ENCODE assay signal across 9 mouse cellular contexts in genomic region chr15:24407691-24408090, GRCm38 (mm10).
DNase-seq lines count a peak whose midpoint lies in the region; ATAC-seq and TF ChIP-seq lines count a peak whose summit lies in the region.
"Had no signal": no experiment of that assay in that cellular context is flagged by ENCODE, and none has a peak within 500 bp of the region (broad histone marks: within the 10 kb centered on the region; RNA-seq: fewer than 3 reads in every experiment).

No protein-coding gene starts in this region.

- no peak for DNase-seq in heart, postnatal 0 days (ENCODE audit: low spot score)
- no peak for DNase-seq in heart, adult 11 months
- DNase-seq in 3T3-L1 (ENCODE audit: low read depth, low spot score), result peak; percentile 88
- peak; percentile 65 to 79 for DNase-seq in left cerebral cortex, adult 18-20 months (ENCODE audit: low spot score in 2 of 2)
- DNase-seq in right cerebral cortex, postnatal 4 days, result peak; percentile 83

- TF ChIP-seq CTCF in heart, postnatal 0 days (IDR thresholded peaks at IDR 0.05; ENCODE audit: low read depth), result peak; percentile 49

- H3K9ac ChIP-seq in heart, postnatal 0 days (replicated peaks; ENCODE audit: low read depth, low read length), result no peak overlapping the region
- no peak overlapping the region for H3K9ac ChIP-seq in forebrain, embryonic 13.5 days
- no peak overlapping the region for H3K9ac ChIP-seq in heart, embryonic 11.5 days (ENCODE audit: low read depth, low read length)

- 49% methylated on average over 3 of the region's 3 CpGs for WGBS in heart, postnatal 0 days
- 64% methylated on average over 3 of the region's 3 CpGs for WGBS in forebrain, embryonic 13.5 days
- 52% methylated on average over 3 of the region's 3 CpGs for WGBS in heart, embryonic 11.5 days (ENCODE audit: insufficient replicate concordance)

- no peaks in the 10 kb centered on the region for H3K36me3 ChIP-seq in heart, postnatal 0 days (replicated peaks; ENCODE audit: control insufficient read depth, insufficient read depth, low read length)
- H3K36me3 ChIP-seq in forebrain, embryonic 13.5 days (ENCODE audit: poor library complexity, severe bottlenecking), result no peaks in the 10 kb centered on the region
- no peaks in the 10 kb centered on the region for H3K36me3 ChIP-seq in heart, embryonic 11.5 days (ENCODE audit: control insufficient read depth, insufficient read depth, low read length)

- H3K4me1 ChIP-seq in heart, postnatal 0 days (ENCODE audit: control insufficient read depth, insufficient read depth), result no peaks in the 10 kb centered on the region
- peaks cover 4% of the 10 kb centered on the region; the same call in 1 of the 2 replicates for H3K4me1 ChIP-seq in forebrain, embryonic 13.5 days
- H3K4me1 ChIP-seq in heart, embryonic 11.5 days (ENCODE audit: control insufficient read depth, insufficient read depth, low read length), result no peaks in the 10 kb centered on the region

- H3K4me3 ChIP-seq in heart, postnatal 0 days (ENCODE audit: low read depth, low read length), result no peak overlapping the region
- H3K4me3 ChIP-seq in forebrain, embryonic 13.5 days, result no peak overlapping the region
- H3K4me3 ChIP-seq in heart, embryonic 11.5 days (ENCODE audit: low read depth, low read length), result no peak overlapping the region

- no peak for TF ChIP-seq EP300 in heart, postnatal 0 days (IDR thresholded peaks at IDR 0.05; ENCODE audit: low read depth)

- no peaks in the 10 kb centered on the region for H3K27me3 ChIP-seq in heart, postnatal 0 days (ENCODE audit: control insufficient read depth, insufficient read depth, low read length)
- no peaks in the 10 kb centered on the region for H3K27me3 ChIP-seq in forebrain, embryonic 13.5 days
- no peaks in the 10 kb centered on the region for H3K27me3 ChIP-seq in heart, embryonic 11.5 days (ENCODE audit: control insufficient read depth, insufficient read depth, low read length)
- H3K27me3 ChIP-seq: CH12.LX had no signal

- no peak overlapping the region for H3K4me2 ChIP-seq in heart, postnatal 0 days (ENCODE audit: low read depth, low read length)
- no peak overlapping the region for H3K4me2 ChIP-seq in forebrain, embryonic 13.5 days
- H3K4me2 ChIP-seq in heart, embryonic 11.5 days, result no peak overlapping the region

- H3K9me3 ChIP-seq in heart, postnatal 0 days (replicated peaks; ENCODE audit: control insufficient read depth, low read length), result no peaks in the 10 kb centered on the region
- no peaks in the 10 kb centered on the region for H3K9me3 ChIP-seq in forebrain, embryonic 13.5 days (replicated peaks)
- H3K9me3 ChIP-seq in heart, embryonic 11.5 days (replicated peaks; ENCODE audit: control insufficient read depth, low read length), result no peaks in the 10 kb centered on the region

- no peak overlapping the region for H3K27ac ChIP-seq in heart, postnatal 0 days (ENCODE audit: low read depth)
- H3K27ac ChIP-seq in forebrain, embryonic 13.5 days, result no peak overlapping the region
- no peak overlapping the region for H3K27ac ChIP-seq in heart, embryonic 11.5 days (ENCODE audit: low read depth, low read length)

- no peak for ATAC-seq in heart, postnatal 0 days (ENCODE audit: insufficient read depth, low read depth)
- ATAC-seq in cerebellum, adult (ENCODE audit: insufficient number of reproducible peaks, low FRiP score, low TSS enrichment), result peak; percentile 64
- peak; percentile 50; the same call in 1 of the 2 replicates for ATAC-seq in forebrain, embryonic 13.5 days
- no peak for ATAC-seq in heart, embryonic 11.5 days (replicated peaks; ENCODE audit: insufficient number of reproducible peaks, low FRiP score, low TSS enrichment)

Comparison
In these comparisons a context has a peak if more than half of its experiments do, and no peak if none do; other contexts are left out.
1. ATAC-seq: peak in cerebellum, adult (single experiment) and forebrain, embryonic 13.5 days (single experiment); none in heart, postnatal 0 days (single experiment) and heart, embryonic 11.5 days (single experiment).
2. DNase-seq: peak in 3T3-L1 (single experiment), left cerebral cortex, adult 18-20 months (2 of 2) and right cerebral cortex, postnatal 4 days (single experiment); none in heart, postnatal 0 days (single experiment) and heart, adult 11 months (single experiment).